Mouse (Mus musculus) cerebellum, postnatal 25 days (tissue): ENCODE measurements at regions not wholly inside any gene's neighbourhood (a gene's known extent, or its start where the extent isn't known, plus 50 kb on each side); places are given as distances from the start of the nearest gene placed in this dataset.

ENCODE experiments used
- DNase-seq, 2 experiments: peaks; one replicate each; pipeline ENCODE4 v3.0.0; 2021; ENCODE audit warnings: mixed read lengths in 2 of 2

DNA sequence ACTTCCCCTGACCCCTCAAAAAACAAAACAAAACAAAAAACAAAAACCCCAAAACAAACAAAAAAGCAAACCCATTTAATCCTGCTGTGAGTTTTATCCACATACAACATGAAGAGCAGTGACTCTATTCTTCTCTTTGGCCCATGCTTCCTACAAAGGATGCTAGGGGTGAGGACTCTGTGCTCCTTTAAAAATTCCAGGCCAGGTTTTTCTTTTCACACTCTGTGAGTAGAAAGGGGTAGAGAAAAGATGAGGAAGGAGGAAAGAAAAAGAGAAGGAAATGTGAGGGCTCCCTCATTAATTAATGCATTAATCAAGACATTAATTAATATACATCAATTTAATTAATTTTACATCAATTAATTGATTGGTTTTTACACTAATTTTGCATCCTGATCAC is 82.9 kb upstream of the Phyhipl start:
- DNase-seq, result no peak

DNA sequence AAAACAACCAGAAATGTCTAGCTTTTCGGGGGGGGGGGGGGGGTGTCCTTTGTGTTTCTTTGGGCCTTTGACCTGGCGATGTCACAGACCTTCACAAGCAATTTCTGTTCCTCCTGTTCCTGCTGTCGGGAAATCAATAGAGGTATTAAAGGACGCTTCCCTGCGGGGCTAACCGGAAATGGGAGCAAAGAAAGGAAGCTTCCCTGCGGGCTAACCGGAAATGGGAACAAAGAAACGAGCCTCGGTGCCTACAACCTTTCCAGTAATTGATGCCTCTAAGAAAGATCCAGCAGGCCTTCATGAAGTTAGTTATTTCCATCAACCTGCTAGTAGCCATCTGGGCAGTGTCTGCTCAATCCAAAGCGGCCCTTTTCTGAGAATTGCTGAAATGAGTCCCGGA is 78.2 kb upstream of the Phyhipl start:
- DNase-seq, result no peak

DNA sequence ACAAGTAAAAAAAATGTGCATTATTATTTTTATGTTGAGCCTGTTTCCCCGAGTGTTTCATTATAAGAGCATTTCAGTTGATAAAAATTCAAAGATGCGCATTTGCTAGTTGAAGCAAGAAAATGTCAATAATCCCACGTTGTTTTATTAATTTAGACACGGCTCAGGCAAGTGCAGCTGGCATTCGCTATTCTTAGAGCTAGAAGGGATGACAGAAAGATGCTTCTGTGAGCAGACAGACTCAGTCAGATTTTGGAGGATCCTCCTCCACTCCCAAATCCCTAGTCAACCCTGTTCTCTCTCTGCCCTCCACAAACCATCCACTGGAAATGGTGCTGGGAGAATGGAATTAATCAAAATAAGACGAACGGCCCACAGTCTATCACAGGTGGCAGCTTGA is 77.7 kb upstream of the Phyhipl start:
- no peak for DNase-seq

DNA sequence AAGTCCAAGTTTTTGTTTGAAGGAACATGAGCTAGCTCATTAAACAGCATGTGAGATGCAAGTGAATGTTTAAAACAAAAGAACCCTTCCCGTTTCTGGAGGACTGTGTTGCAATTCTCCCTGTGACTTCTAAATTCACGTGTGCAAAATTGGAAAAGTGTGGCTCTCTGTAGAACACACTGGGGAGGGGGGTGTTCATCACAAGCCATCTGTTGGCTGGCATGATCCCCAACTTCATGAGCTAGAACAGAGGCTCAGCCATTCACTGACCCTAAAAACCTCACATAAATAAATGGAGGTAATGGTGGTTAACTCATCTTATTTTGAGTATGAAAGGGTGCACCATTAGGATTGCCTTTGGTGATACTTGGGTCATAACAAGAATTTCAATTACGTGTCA is 69.3 kb upstream of the Phyhipl start:
- DNase-seq, result peak in 1 of 2 experiments; percentile 22

DNA sequence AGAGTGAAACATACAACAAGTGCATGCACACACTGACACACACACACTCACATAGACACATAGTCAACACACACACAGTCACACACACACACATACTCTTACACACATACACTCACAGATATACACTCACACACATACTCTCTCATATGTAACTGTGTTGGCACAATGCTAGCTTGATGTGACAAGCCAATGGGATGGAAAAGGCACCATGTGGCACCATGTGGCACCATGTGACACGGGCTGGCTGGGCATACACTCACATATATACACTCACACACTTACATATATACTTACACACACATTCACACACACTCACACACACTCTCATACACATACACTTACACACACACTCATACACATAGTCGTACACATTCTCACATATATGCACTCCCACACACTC is 67.0 kb upstream of the Phyhipl start:
- no peak for DNase-seq

DNA sequence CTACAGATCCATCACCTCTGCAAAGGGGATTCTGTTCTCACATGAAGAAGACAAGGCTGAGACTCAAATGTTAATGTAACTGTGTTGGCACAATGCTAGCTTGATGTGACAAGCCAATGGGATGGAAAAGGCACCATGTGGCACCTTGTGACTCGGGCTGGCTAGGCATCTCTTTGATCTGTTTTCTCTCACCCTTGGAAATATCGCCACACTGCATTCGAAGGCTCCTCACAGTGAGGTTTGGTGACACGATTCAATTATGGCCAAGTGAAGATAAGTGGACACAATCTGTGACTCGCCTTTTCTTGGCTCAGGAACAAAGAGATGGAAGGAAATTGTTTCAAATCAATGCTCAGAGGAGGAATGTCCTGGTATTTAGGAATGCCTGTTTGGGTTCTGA is 66.6 kb upstream of the Phyhipl start:
- no peak for DNase-seq

DNA sequence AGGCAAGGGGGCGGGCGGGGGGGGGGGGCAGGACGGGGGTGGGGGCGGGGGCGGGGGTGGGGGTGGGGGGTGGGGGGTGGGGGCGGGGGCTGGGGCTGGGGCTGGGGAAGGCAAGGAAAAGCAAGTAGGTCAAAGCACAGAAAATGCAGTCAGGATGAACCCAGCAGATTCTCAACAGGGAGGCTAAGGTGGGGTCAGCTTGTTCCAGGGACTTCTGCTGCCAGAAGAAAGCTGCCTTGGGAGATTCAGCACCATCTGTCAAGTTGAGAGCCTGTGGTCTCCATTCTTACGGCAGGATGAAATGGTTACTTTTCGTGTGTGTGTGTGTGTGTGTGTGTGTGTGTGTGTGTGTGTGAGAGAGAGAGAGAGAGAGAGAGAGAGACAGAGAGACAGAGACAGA is 61.7 kb upstream of the Phyhipl start:
- peak; percentile 61 for DNase-seq

DNA sequence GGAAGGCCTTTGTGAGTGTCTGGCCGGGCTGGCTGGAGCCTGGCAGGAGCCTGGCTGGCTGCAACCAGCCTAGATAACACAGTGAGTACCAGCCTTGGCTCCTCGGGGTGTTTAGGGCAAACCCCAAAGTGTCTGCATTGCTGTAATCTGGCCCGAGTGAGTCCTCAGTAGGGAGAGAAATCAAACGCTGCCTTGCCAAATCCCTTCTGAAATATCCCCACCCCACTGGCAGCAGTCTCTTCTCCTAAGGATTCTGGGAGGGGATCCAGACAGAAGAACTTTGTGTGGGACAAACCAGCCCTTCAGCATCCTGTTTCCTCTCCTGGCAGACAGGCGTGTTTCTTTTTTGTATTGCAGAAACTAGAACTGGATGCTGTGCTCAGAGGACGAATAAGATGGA is 61.3 kb upstream of the Phyhipl start:
- peak; percentile 70 to 72 for DNase-seq

DNA sequence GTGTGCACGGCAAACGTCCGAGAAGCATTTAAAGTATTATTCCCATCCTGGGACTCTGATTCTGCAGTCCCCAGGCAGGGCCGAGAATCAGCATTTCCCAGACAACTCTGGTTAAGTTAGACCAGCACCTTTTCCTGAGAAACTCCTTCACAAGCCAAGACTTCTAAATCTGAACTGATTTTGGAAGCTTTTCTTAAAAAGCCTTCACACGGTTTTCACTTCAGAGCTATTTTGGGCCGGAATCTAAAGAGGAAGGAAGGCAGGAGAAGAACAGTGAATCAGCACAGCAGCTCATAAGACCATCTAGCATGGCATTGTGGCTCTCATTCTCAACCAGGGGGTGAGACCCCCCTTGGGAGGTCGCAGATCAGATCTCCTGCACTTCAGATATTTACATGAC is 57.5 kb upstream of the Phyhipl start:
- DNase-seq, result no peak

DNA sequence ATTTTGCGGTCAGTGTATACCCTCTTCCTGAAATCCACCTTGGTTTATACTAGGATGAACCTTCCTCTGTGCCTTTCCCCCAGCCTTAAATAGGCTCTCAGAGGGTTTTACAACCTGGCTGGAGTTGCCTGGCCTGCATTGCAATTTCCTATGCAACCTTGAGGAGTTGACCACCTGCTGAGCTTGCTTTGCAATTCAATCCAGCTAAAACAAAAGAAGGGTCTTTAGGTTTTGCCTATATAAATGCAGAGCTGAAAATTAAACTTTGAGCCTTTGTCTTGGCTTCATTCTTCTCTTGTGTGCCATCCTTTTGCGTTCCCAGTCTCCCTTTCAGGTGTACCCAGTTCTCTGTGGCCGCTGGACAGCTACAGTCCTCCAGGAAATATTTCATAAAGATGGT is 53.0 kb upstream of the Phyhipl start:
- no peak for DNase-seq
